Mouse (Mus musculus) hindbrain, postnatal 0 days (tissue): ENCODE measurements around the gene Gmppa. TPM values are rescaled to one million over a fixed set of nuclear protein-coding genes. Genes with fewer than 3 reads are reported as not detected.

ENCODE experiments used
- ATAC-seq: fragments of 200-750 bp; cut with Nextera tagmentation; 2 replicates; pipeline ENCODE4 v1.8.0; 2017; ENCODE audit warnings: mild to moderate bottlenecking, moderate TSS enrichment, moderate library complexity
- DNase-seq: peaks from one replicate; pipeline ENCODE4 v3.0.0-alpha.2; 2015; ENCODE audit warnings: low spot score
- H3K27ac ChIP-seq: fragments of 300-500 bp; sonication (generic); 2 replicates; pipeline ENCODE4 v1.5.1; 2014; ENCODE audit warnings: mild to moderate bottlenecking
- H3K27me3 ChIP-seq: fragments of 300-500 bp; sonication (generic); 2 replicates; pipeline ENCODE4 v1.6.1; 2014; ENCODE audit warnings: low read length, mixed read lengths; ENCODE audit not compliant: insufficient read depth
- H3K36me3 ChIP-seq: fragments of 300-500 bp; sonication (generic); 2 replicates; pipeline ENCODE4 v1.6.1; 2014; ENCODE audit warnings: low read length, mixed read lengths; ENCODE audit not compliant: insufficient read depth
- H3K4me1 ChIP-seq: fragments of 300-500 bp; sonication (generic); 2 replicates; pipeline ENCODE4 v1.6.1; 2014; ENCODE audit warnings: antibody characterized with exemption, low read length, mixed read lengths; ENCODE audit not compliant: insufficient read depth
- H3K4me2 ChIP-seq: fragments of 300-500 bp; sonication (generic); 2 replicates; pipeline ENCODE4 v1.6.1; 2014; ENCODE audit warnings: low read depth, mild to moderate bottlenecking, low read length, moderate library complexity, mixed read lengths
- H3K4me3 ChIP-seq: fragments of 300-500 bp; sonication (generic); 2 replicates; pipeline ENCODE4 v1.5.1; 2014; ENCODE audit warnings: low read length
- H3K9ac ChIP-seq: fragments of 300-500 bp; sonication (generic); replicated peaks from 2 replicates; pipeline ENCODE4 v1.6.1; 2014; ENCODE audit warnings: mild to moderate bottlenecking, low read length, moderate library complexity, mixed read lengths
- H3K9me3 ChIP-seq: fragments of 300-500 bp; sonication (generic); 2 replicates; pipeline ENCODE4 v1.6.1; 2016; ENCODE audit warnings: low read length, mixed read lengths
- CTCF ChIP-seq: IDR thresholded peaks from 2 replicates; pipeline ENCODE4 v1.5.1; 2016; ENCODE audit warnings: antibody characterized with exemption, control low read depth, low read depth
- WGBS: fragments of 180-500 bp; shearing (Covaris S2); extraction: QIAGEN DNeasy Blood & Tissue Kit; methylation state at CpG from one replicate; pipeline ENCODE4 v1.1.7; 2014; 5-methylcytosine and 5-hydroxymethylcytosine counted together
- polyA plus RNA-seq: library from polyadenylated mRNA; unstranded; fragments of >200 nt; fragmentation: Nextera tagmentation; extraction: Ambion mirVana; gene quantifications from 2 replicates; pipeline ENCODE4 v1.2.1, GENCODE M21; 2015
- total RNA-seq: library from RNA; depleted of rRNA; stranded (reverse); fragments of >200 nt; gene quantifications from 2 replicates; pipeline ENCODE4 v1.2.3, GENCODE M21; 2014

Gmppa gene
- total and polyA plus RNA-seq, 2 experiments from 2014 or later: 63.1 to 88.0 TPM

GRCm38 (mm10) chr1:75441471-75441996, 5.8 kb downstream of the Gmppa start:
- WGBS: 84% methylated on average over 15 of the region's 15 CpGs

GRCm38 (mm10) chr1:75442171-75442570, 6.4 kb downstream of the Gmppa start:
- no peak for TF ChIP-seq CTCF
- peaks cover 3% of the 10 kb centered on the region; the same call in 1 of the 2 replicates for H3K27me3 ChIP-seq
- H3K4me3 ChIP-seq: no peak overlapping the region
- H3K9ac ChIP-seq: no peak overlapping the region
- no peaks in the 10 kb centered on the region for H3K36me3 ChIP-seq
- no peaks in the 10 kb centered on the region for H3K9me3 ChIP-seq
- DNase-seq: no peak
- no peak for ATAC-seq
- WGBS: 77% methylated on average over 9 of the region's 9 CpGs
- H3K4me1 ChIP-seq: peaks cover 37% of the 10 kb centered on the region
- H3K4me2 ChIP-seq: no peak overlapping the region
- H3K27ac ChIP-seq: no peak overlapping the region

More at GRCm38 (mm10) chr1:75441471-75441996, 5.8 kb downstream of the Gmppa start:
- Histone ChIP-seq H3K4me3 (no peak overlapping the region), H3K4me1 (peaks cover 31% of the 10 kb centered on the region), H3K27ac (no peak overlapping the region), H3K4me2 (no peak overlapping the region), H3K9me3 (no peaks in the 10 kb centered on the region), H3K36me3 (no peaks in the 10 kb centered on the region), H3K27me3 (no peaks in the 10 kb centered on the region; the same call in 1 of the 2 replicates), H3K9ac (no peak overlapping the region)
- DNase-seq: no peak
- no peak for TF ChIP-seq CTCF
- ATAC-seq: no peak

GRCm38 (mm10) chr1:75442811-75443210, 7.1 kb downstream of the Gmppa start:
- no peak for ATAC-seq
- 17% methylated on average over 8 of the region's 8 CpGs for WGBS
- Histone ChIP-seq H3K4me3 (no peak overlapping the region), H3K4me2 (no peak overlapping the region), H3K4me1 (peaks cover 38% of the 10 kb centered on the region), H3K9me3 (no peaks in the 10 kb centered on the region), H3K36me3 (no peaks in the 10 kb centered on the region), H3K9ac (no peak overlapping the region), H3K27me3 (peaks cover 8% of the 10 kb centered on the region; the same call in 1 of the 2 replicates), H3K27ac (peak overlapping the region; percentile 12; the same call in 1 of the 2 replicates)
- TF ChIP-seq CTCF: no peak
- peak; percentile 40 for DNase-seq

GRCm38 (mm10) chr1:75443247-75444024, 7.7 kb downstream of the Gmppa start:
- no peak for ATAC-seq
- peak overlapping the region; percentile 12; the same call in 1 of the 2 replicates for H3K27ac ChIP-seq
- H3K27me3 ChIP-seq: peaks cover 8% of the 10 kb centered on the region; the same call in 1 of the 2 replicates
- no peaks in the 10 kb centered on the region for H3K9me3 ChIP-seq
- no peak for TF ChIP-seq CTCF
- H3K4me2 ChIP-seq: no peak overlapping the region
- H3K9ac ChIP-seq: no peak overlapping the region
- DNase-seq: peak; percentile 62
- whole genome bisulfite sequencing: 14% methylated on average over 13 of the region's 13 CpGs
- peaks cover 43% of the 10 kb centered on the region for H3K4me1 ChIP-seq
- no peak overlapping the region for H3K4me3 ChIP-seq
- H3K36me3 ChIP-seq: no peaks in the 10 kb centered on the region

- no peak overlapping the region for H3K9ac ChIP-seq
- TF ChIP-seq CTCF: no peak
- no peak overlapping the region for H3K4me3 ChIP-seq
- DNase-seq (no peak), ATAC-seq (no peak)
- WGBS: 22% methylated on average over 3 of the region's 3 CpGs
- no peak overlapping the region for H3K27ac ChIP-seq
- no peaks in the 10 kb centered on the region for H3K36me3 ChIP-seq
- no peak overlapping the region for H3K4me2 ChIP-seq
- H3K4me1 ChIP-seq: peaks cover 48% of the 10 kb centered on the region
- no peaks in the 10 kb centered on the region for H3K9me3 ChIP-seq
- peaks cover 13% of the 10 kb centered on the region; the same call in 1 of the 2 replicates for H3K27me3 ChIP-seq
Measured at GRCm38 (mm10) chr1:75444208-75444607, 8.5 kb downstream of the Gmppa start.

- Histone ChIP-seq H3K27me3 (peaks cover 22% of the 10 kb centered on the region), H3K9ac (no peak overlapping the region), H3K4me1 (peaks cover 52% of the 10 kb centered on the region), H3K27ac (no peak overlapping the region), H3K4me2 (0 out of 2 replicates have a peak overlapping the region, but pooled peaks have one; percentile 0), H3K4me3 (no peak overlapping the region), H3K36me3 (no peaks in the 10 kb centered on the region), H3K9me3 (no peaks in the 10 kb centered on the region)
- peak; percentile 2; the same call in 1 of the 2 replicates for ATAC-seq
- WGBS: 14% methylated on average over 8 of the region's 9 CpGs
- DNase-seq: no peak
- no peak for TF ChIP-seq CTCF
Measured at GRCm38 (mm10) chr1:75445141-75445701, 9.5 kb downstream of the Gmppa start.
